Mouse (Mus musculus): ENCODE measurements around the gene Col4a3bp.

GRCm38 (mm10) chr13:96684779-96685178 lies 142.4 kb downstream of the Col4a3bp start:
- no peak for TF ChIP-seq POLR2A (IDR thresholded peaks at IDR 0.05; ENCODE audit: borderline replicate concordance, control insufficient read depth, low read depth, low read length)
- no peak for TF ChIP-seq CTCF (IDR thresholded peaks at IDR 0.05; ENCODE audit: control insufficient read depth, insufficient read depth, low read length)

All from bone marrow, adult 2 months (tissue).